Mouse (Mus musculus) thymus, adult 2 months (tissue): ENCODE results near the gene Wnk4. TPM values are rescaled to one million over a fixed set of nuclear protein-coding genes. Genes with fewer than 3 reads are reported as not detected.

ENCODE experiments used
- DNase-seq: peaks from one replicate; pipeline ENCODE4 v3.0.0; 2021
- H3K27ac ChIP-seq: fragments of 200-500 bp; 2 replicates; pipeline ENCODE4 v1.5.1; 2012; ENCODE audit warnings: low read length, control low read depth; ENCODE audit not compliant: control insufficient read depth, insufficient read depth
- H3K27me3 ChIP-seq: fragments of 200-500 bp; 2 replicates; pipeline ENCODE4 v1.6.1; 2012; ENCODE audit warnings: mild to moderate bottlenecking, low read length, moderate library complexity, mixed read lengths; ENCODE audit not compliant: control insufficient read depth, insufficient read depth
- H3K36me3 ChIP-seq: fragments of 200-500 bp; 2 replicates; pipeline ENCODE4 v1.6.1; 2012; ENCODE audit warnings: mild to moderate bottlenecking, low read length, moderate library complexity; ENCODE audit not compliant: control insufficient read depth, insufficient read depth
- H3K4me1 ChIP-seq: fragments of 200-500 bp; replicated peaks from 2 replicates; pipeline ENCODE4 v1.6.1; 2012; ENCODE audit warnings: low read length; ENCODE audit not compliant: control insufficient read depth, insufficient read depth
- H3K4me3 ChIP-seq: fragments of 200-500 bp; 2 replicates; pipeline ENCODE4 v1.5.1; 2012; ENCODE audit warnings: mild to moderate bottlenecking, low read length, control low read depth, moderate library complexity; ENCODE audit not compliant: control insufficient read depth, insufficient read depth
- CTCF ChIP-seq: fragments of 200-500 bp; IDR thresholded peaks from 2 replicates; pipeline ENCODE4 v1.5.1; 2012; ENCODE audit warnings: mild to moderate bottlenecking, control low read depth, low read length, moderate library complexity, borderline replicate concordance; ENCODE audit not compliant: control insufficient read depth, poor library complexity, insufficient read depth; ENCODE audit errors: extremely low read depth
- POLR2A ChIP-seq: fragments of 200-500 bp; IDR thresholded peaks from 2 replicates; pipeline ENCODE4 v1.6.1; 2012; ENCODE audit warnings: mild to moderate bottlenecking, low read length, control low read depth, moderate library complexity; ENCODE audit not compliant: control insufficient read depth, poor library complexity, insufficient read depth; ENCODE audit errors: extremely low read depth
- WGBS: fragments of 180-500 bp; shearing (Covaris S2); methylation state at CpG from one replicate; pipeline ENCODE4 v1.1.7; 2018; 5-methylcytosine and 5-hydroxymethylcytosine counted together
- polyA plus RNA-seq: library from polyadenylated mRNA; depleted of rRNA; stranded (reverse); fragments of >200 nt; gene quantifications from 2 replicates; pipeline ENCODE4 v1.2.3, GENCODE M21; 2012

The Wnk4 gene
- polyA plus RNA-seq, 1 experiment = 1.2 TPM

DNA sequence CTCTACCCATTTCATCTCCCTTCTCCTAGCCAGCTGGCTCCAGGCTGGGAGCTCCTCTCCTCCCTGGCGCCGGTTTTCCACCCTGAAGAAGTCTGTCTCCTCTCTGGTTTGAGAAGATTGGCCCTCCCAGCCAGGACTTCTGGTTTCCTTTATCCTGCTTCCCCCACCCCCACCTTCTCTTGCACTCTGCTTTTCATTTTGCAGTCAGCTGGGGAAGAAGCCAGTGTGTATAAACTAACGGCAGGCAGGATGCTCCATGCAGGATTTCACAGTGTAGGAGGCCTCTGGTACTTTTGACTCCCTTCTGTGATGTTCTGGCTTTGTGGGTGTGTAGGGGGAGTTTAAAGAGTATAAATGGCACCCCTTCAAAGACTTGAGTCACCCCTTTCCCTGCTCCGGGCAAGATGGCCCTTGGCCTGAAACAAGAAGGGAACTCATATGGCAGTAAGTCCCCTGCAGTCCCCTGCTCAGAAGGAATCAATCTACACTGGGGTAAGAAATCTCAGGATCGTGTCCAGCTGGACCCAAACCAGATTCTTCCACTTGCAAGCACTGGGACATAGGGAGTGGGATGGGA lies 22.2 kb upstream of the Wnk4 start:
- Histone ChIP-seq H3K27ac (no peak overlapping the region), H3K4me3 (no peak overlapping the region), H3K36me3 (no peaks in the 10 kb centered on the region), H3K27me3 (no peaks in the 10 kb centered on the region), H3K4me1 (no peaks in the 10 kb centered on the region)
- DNase-seq = no peak
- TF ChIP-seq POLR2A = no peak
- no peak for TF ChIP-seq CTCF
- 93% methylated on average over 5 of the region's 5 CpGs for WGBS

DNA sequence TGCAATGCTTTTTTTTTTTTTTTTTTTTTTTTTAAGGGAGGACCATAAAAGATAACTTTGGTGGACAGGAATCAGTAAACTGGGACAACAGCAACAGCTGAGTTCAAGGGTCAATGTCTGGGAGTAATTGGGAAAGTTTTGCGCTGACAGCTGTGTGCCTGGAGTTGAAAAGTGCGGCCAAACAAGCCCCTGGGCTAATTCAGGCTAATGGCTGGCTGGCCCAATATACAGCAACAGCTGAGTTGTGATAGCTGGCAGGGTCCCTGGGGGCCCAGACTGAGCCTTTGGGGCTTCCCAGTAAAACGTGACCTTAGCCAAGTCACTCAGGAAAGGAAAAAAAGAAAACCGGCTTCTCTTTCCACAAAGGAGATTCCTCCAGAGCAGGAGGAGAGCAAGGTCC lies 15.3 kb upstream of the Wnk4 start:
- Histone ChIP-seq H3K4me3 (no peak overlapping the region), H3K27ac (no peak overlapping the region), H3K36me3 (no peaks in the 10 kb centered on the region), H3K27me3 (peaks cover 16% of the 10 kb centered on the region), H3K4me1 (peaks cover 6% of the 10 kb centered on the region)
- no peak for DNase-seq
- 93% methylated on average over 4 of the region's 4 CpGs for WGBS
- TF ChIP-seq POLR2A (no peak), CTCF (no peak)

DNA sequence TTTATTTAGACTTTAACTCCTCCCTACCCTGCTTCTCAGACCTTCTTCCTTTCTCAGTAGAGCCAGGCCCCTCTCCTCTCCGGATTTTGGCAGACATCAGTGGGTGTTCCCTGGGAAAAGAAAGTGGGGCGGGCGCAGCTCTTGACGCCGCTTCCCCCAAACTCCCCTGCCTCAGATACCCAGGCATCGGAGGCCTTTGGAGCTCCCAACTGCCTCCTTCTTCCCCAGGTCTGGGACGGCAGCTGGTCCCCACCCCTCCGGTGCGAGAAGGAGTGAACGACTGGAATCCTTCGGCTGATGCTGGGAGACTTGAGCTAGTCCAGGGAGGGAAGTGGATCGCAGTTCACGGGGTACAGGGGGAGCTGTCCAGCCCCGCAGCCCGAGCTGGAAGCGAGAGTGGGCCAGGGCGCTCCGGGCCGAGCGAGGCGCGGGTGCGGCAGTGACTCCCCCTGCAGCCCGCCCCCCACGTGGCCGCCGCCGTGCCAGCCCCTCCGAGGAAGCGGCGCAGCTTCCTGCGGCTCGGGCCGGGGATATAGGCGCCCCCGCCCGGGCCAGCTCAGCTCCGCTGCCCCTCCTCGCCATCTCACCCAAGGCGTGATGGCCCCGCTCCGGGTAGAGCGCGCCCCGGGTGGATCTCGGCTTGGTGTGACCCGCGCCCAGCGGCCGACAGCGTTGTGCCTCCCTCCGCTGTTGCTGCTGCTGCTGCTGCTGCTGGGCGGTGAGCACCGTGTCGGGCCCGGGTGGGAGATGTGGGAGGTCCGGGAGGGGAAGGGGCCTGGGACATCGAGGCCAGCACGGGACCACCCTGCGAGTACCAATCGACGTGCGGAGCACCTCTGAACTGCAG lies 14.3 kb upstream of the Wnk4 start, which contains the start of gene Ramp2:
TSS of gene Ramp2 (plus strand) at position 174 of the 847 bp plus-strand sequence.
- DNase-seq = peak; percentile 52
- peaks cover 6% of the 10 kb centered on the region for H3K4me1 ChIP-seq
- TF ChIP-seq CTCF (0 out of 2 replicates have a peak, but pooled peaks have one; percentile 11), POLR2A (no peak)
- no peaks in the 10 kb centered on the region for H3K36me3 ChIP-seq
- peak within 1 kb of the TSS; percentile 30 for H3K4me3 ChIP-seq
- H3K27ac ChIP-seq = no peak within 1 kb of the TSS
- H3K27me3 ChIP-seq = peaks cover 16% of the 10 kb centered on the region
- WGBS = 7% methylated on average over 63 of the region's 63 CpGs

DNA sequence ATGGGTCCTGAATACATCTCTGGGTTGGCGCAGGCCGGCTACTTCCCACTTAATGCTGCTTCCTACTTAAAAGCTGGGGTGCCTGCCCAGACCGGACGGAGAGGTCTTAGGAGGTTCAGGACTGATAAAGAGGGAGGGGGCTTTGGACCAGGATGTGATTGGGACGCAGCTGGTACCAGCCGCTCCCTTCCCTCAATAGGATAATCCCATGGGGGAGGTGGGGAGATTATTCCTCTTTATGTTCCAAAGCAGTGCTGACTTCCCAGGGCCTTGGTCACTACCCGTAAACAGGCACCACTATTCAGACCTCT lies 13.7 kb upstream of the Wnk4 start:
- peaks cover 6% of the 10 kb centered on the region for H3K4me1 ChIP-seq
- no peak for TF ChIP-seq POLR2A
- no peak for TF ChIP-seq CTCF
- 32% methylated on average over 7 of the region's 7 CpGs for WGBS
- H3K27me3 ChIP-seq = peaks cover 16% of the 10 kb centered on the region
- DNase-seq = no peak
- no peak overlapping the region for H3K27ac ChIP-seq
- H3K36me3 ChIP-seq = no peaks in the 10 kb centered on the region
- peak overlapping the region; percentile 30 for H3K4me3 ChIP-seq

DNA sequence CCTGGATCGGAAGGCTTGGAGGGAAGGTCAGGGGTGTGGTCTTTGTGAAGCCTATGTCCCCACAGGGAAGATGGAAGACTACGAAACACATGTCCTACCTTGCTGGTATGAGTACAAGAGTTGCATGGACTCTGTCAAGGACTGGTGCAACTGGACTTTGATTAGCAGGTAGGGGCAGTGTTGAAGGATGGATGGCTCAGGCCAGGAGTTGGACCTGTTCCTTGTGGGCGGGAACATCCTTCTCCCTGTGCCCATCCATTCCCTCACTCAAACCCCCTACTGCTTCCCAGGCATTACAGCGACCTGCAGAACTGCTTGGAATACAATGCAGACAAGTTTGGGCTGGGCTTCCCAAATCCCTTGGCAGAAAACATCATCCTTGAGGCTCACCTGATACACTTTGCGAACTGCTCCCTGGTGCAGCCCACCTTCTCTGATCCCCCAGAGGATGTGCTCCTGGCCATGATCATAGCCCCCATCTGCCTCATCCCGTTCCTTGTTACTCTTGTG lies 12.8 kb upstream of the Wnk4 start:
- no peak for TF ChIP-seq CTCF
- no peak for TF ChIP-seq POLR2A
- no peak overlapping the region for H3K27ac ChIP-seq
- no peak for DNase-seq
- H3K4me3 ChIP-seq = no peak overlapping the region
- H3K36me3 ChIP-seq = no peaks in the 10 kb centered on the region
- H3K27me3 ChIP-seq = peaks cover 16% of the 10 kb centered on the region
- peaks cover 6% of the 10 kb centered on the region for H3K4me1 ChIP-seq
- WGBS = 93% methylated on average over 6 of the region's 6 CpGs

DNA sequence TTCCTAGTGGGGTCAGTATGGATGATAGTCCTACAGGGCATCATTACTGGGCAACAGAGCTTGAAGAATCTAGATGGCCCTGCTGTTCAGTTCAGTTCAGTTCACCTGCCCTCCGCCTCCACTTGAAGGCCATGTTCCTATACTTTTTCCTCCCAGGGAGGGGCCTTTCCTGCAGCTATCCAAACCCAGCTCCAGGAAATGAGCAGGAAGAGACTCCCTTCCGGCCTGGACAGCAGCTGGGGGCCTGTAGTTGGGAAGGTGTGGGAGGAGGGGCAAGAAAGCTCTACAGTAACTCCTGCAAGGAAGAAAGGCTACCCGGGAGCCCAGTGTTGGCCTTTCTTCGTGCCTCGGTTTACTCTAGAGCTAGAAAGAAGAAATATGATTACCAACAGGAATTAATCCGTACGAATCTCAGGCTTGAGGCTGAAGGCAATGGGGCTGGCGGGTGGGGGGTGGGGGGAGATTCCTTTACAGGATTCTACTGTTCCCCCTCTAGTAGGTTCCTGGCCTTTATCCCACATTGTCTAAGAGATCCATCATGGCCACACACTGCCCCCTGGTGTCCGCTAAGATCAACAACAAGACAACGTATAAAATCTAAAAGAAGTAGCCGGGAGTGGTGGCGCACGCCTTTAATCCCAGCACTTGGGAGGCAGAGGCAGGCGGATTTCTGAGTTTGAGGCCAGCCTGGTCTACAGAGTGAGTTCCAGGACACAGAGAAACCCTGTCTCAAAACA lies 11.9 kb upstream of the Wnk4 start:
- Histone ChIP-seq H3K4me1 (peaks cover 6% of the 10 kb centered on the region), H3K36me3 (no peaks in the 10 kb centered on the region), H3K27ac (no peak overlapping the region), H3K4me3 (no peak overlapping the region), H3K27me3 (peaks cover 16% of the 10 kb centered on the region)
- DNase-seq = peak; percentile 57
- no peak for TF ChIP-seq CTCF
- TF ChIP-seq POLR2A = no peak
- 47% methylated on average over 14 of the region's 14 CpGs for WGBS
